Mouse (Mus musculus) CH12.LX (cell line): Measurements from ENCODE around the gene Ireb2. TPM values are rescaled to one million over a fixed set of nuclear protein-coding genes. Genes with fewer than 3 reads are reported as not detected.

Experiments
- DNase-seq: peaks from one replicate; pipeline ENCODE4 v3.0.0-alpha.2; 2013; ENCODE audit errors: extremely low read depth
- H3K27ac ChIP-seq: 2 replicates; pipeline ENCODE4 v1.5.1; 2012; ENCODE audit warnings: low read depth, mild to moderate bottlenecking, control low read depth, moderate library complexity; ENCODE audit not compliant: insufficient read depth
- H3K27me3 ChIP-seq: replicated peaks from 2 replicates; pipeline ENCODE3; 2012; ENCODE audit warnings: inconsistent platforms
- H3K36me3 ChIP-seq, 2 experiments: replicated peaks in 1 of 2; 2 replicates each; pipeline versions ENCODE3 to v1.6.1; 2012; ENCODE audit warnings: inconsistent platforms in 1 of 2, low read length in 1 of 2, mild to moderate bottlenecking in 1 of 2, mixed read lengths in 1 of 2, moderate library complexity in 1 of 2; ENCODE audit not compliant: control insufficient read depth in 1 of 2, insufficient read depth in 1 of 2
- H3K4me1 ChIP-seq, 2 experiments: 2 replicates each; pipeline ENCODE4 v1.6.1; 2012; ENCODE audit warnings: inconsistent platforms in 1 of 2, moderate library complexity in 1 of 2; ENCODE audit not compliant: insufficient read depth in 2 of 2, control insufficient read depth in 1 of 2
- H3K4me2 ChIP-seq: 2 replicates; pipeline ENCODE4 v1.6.1; 2012; ENCODE audit warnings: low read depth, mild to moderate bottlenecking, control low read depth; ENCODE audit not compliant: poor library complexity, insufficient read depth, severe bottlenecking
- H3K4me3 ChIP-seq, 3 experiments: fragments of 150-350 bp in 1 of 3; sonication (generic) in 1 of 3; replicated peaks in 1 of 3; 2 replicates each; pipeline versions ENCODE3 to v1.5.1; 2011 to 2012; ENCODE audit warnings: low read depth in 2 of 3, low read length in 2 of 3, mild to moderate bottlenecking in 2 of 3, moderate library complexity in 2 of 3, control low read depth in 1 of 3, improper control_type of control experiment in 1 of 3, inconsistent platforms in 1 of 3, mixed read lengths in 1 of 3; ENCODE audit not compliant: poor library complexity in 1 of 3
- H3K79me2 ChIP-seq: replicated peaks from 2 replicates; pipeline ENCODE4 v1.6.1; 2012; ENCODE audit warnings: mild to moderate bottlenecking, moderate library complexity; ENCODE audit not compliant: control insufficient read depth, poor library complexity, insufficient read depth, severe bottlenecking; ENCODE audit errors: extremely low read depth
- H3K9ac ChIP-seq: 2 replicates; pipeline ENCODE4 v1.6.1; 2012; ENCODE audit warnings: low read depth, mild to moderate bottlenecking, control low read depth, moderate library complexity; ENCODE audit not compliant: insufficient read depth
- H3K9me3 ChIP-seq: replicated peaks from 2 replicates; pipeline ENCODE3; 2012; ENCODE audit warnings: low read length, inconsistent platforms, mixed read lengths
- BHLHE40 ChIP-seq: IDR thresholded peaks from 2 replicates; pipeline ENCODE4 v1.6.1; 2011; ENCODE audit warnings: mild to moderate bottlenecking, low read depth, low read length, improper control_type of control experiment
- E2F4 ChIP-seq: IDR thresholded peaks from 2 replicates; pipeline ENCODE4 v1.6.1; 2011; ENCODE audit warnings: low read depth, low read length, improper control_type of control experiment; ENCODE audit not compliant: insufficient replicate concordance
- EP300 ChIP-seq: IDR thresholded peaks from 2 replicates; pipeline ENCODE4 v1.6.1; 2011; ENCODE audit warnings: low read length, improper control_type of control experiment
- GABPA ChIP-seq: IDR thresholded peaks from 2 replicates; pipeline ENCODE4 v1.6.1; 2012; ENCODE audit warnings: low read depth, low read length, improper control_type of control experiment, inconsistent platforms; ENCODE audit not compliant: insufficient replicate concordance
- IRF4 ChIP-seq: IDR thresholded peaks from 2 replicates; pipeline ENCODE4 v1.6.1; 2014; ENCODE audit warnings: low read depth, mild to moderate bottlenecking, inconsistent platforms, low read length, improper control_type of control experiment
- KAT2A ChIP-seq: IDR thresholded peaks from 2 replicates; pipeline ENCODE4 v1.6.1; 2012; ENCODE audit warnings: low read length, improper control_type of control experiment, inconsistent platforms; ENCODE audit not compliant: insufficient replicate concordance
- MXI1 ChIP-seq: IDR thresholded peaks from 2 replicates; pipeline ENCODE4 v1.6.1; 2011; ENCODE audit warnings: mild to moderate bottlenecking, low read depth, low read length, improper control_type of control experiment
- RAD21 ChIP-seq: IDR thresholded peaks from 2 replicates; pipeline ENCODE4 v1.6.1; 2011; ENCODE audit warnings: low read depth, mild to moderate bottlenecking, low read length, improper control_type of control experiment, moderate library complexity
- TCF12 ChIP-seq: IDR thresholded peaks from 2 replicates; pipeline ENCODE4 v1.6.1; 2014; ENCODE audit warnings: low read depth, mild to moderate bottlenecking, inconsistent platforms, low read length, improper control_type of control experiment
- UBTF ChIP-seq: IDR thresholded peaks from 2 replicates; pipeline ENCODE4 v1.6.1; 2012; ENCODE audit warnings: low read depth, mild to moderate bottlenecking, inconsistent platforms, low read length, improper control_type of control experiment, moderate library complexity
- USF1 ChIP-seq: IDR thresholded peaks from 2 replicates; pipeline ENCODE4 v1.6.1; 2014; ENCODE audit warnings: low read depth, mild to moderate bottlenecking, inconsistent platforms, low read length, improper control_type of control experiment
- USF2 ChIP-seq: conservative IDR thresholded peaks from 2 replicates; pipeline ENCODE4 v1.6.1; 2011; ENCODE audit warnings: low read depth, low read length, improper control_type of control experiment
- ZKSCAN1 ChIP-seq: IDR thresholded peaks from 2 replicates; pipeline ENCODE4 v1.6.1; 2012; ENCODE audit warnings: low read depth, inconsistent platforms, low read length, improper control_type of control experiment, borderline replicate concordance
- ZNF384 ChIP-seq: IDR thresholded peaks from 2 replicates; pipeline ENCODE4 v1.6.1; 2012; ENCODE audit warnings: low read depth, low read length, improper control_type of control experiment, inconsistent platforms
- dilution Hi-C: fragments of 300-500 bp; cut with MboI; formaldehyde crosslinking; loops from 2 replicates; pipeline ENCODE4 v1.14.3; 2020; ENCODE audit warnings: low sequenced_read_pairs; ENCODE audit not compliant: extremely low pct_unique_long_range_greater_than_20kb, extremely low pct_ligation_motif_present
- in situ Hi-C: fragments of 300-500 bp; cut with MboI; formaldehyde crosslinking; loops from 3 replicates; pipeline ENCODE4 v1.14.3; 2019; ENCODE audit warnings: low sequenced_read_pairs, low pct_ligation_motif_present, low pct_unique_long_range_greater_than_20kb, mixed read lengths
- polyA plus RNA-seq: library from polyadenylated mRNA; unstranded; fragments of >175 nt; gene quantifications from 2 replicates; pipeline ENCODE4 v1.2.1, GENCODE M21; 2012; ENCODE audit warnings: low read depth; ENCODE audit not compliant: insufficient read length
- total RNA-seq, 2 experiments: library from RNA; depleted of rRNA; stranded (reverse); fragments of 300-350 nt in 1 of 2; fragments of >200 nt in 1 of 2; gene quantifications; 2 replicates each; pipeline ENCODE4 v1.2.3; 2012 to 2014

Ireb2 gene
- total and polyA plus RNA-seq, 3 experiments: 15.0 to 39.8 (median 37.6) TPM

GRCm38 (mm10) chr9:54878759-54879158, 15.2 kb downstream of the Ireb2 start:
- dilution Hi-C loops: no loop called here

DNA sequence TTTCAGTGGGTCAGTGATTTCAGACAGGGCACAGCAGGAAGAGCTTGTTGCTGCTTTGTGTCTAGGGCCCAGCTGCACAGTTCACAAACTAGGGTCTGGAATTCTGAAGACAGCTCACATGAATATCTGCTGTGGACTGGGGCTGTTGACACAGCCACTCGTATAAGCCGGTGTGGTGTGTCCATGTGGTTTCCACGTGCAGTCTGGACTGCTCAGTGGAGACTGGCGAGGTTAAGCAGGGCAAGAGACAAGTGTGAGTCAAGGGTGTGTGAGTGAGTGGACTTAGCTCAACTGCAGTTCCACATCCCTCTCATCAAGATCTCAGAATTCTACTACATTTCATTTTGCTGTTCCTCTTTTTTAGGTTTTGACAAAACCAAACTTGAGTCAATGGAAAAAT, 28.5 kb downstream of the Ireb2 start:
- Histone ChIP-seq H3K4me3 (no peak overlapping the region), H3K27me3 (no peaks in the 10 kb centered on the region), H3K79me2 (no peaks in the 10 kb centered on the region), H3K9ac (no peak overlapping the region), H3K36me3 (peaks cover 24 to 83% of the 10 kb centered on the region in 2 experiments), H3K4me2 (no peak overlapping the region), H3K4me1 (0 out of 4 replicates have a peak, but pooled peaks cover 0 to 2% of the 10 kb centered on the region in 2 experiments), H3K27ac (no peak overlapping the region), H3K9me3 (no peaks in the 10 kb centered on the region)
- in situ Hi-C loops: no loop called here
- TF ChIP-seq ZNF384 (no peak), USF1 (no peak), EP300 (no peak), GABPA (no peak), IRF4 (no peak), E2F4 (no peak), BHLHE40 (no peak), TCF12 (no peak), USF2 (no peak), MXI1 (no peak), KAT2A (no peak)
- dilution Hi-C loops: no loop called here
- DNase-seq: no peak

More at GRCm38 (mm10) chr9:54878759-54879158, 15.2 kb downstream of the Ireb2 start:
- Histone ChIP-seq H3K4me2 (no peak overlapping the region), H3K9me3 (no peaks in the 10 kb centered on the region), H3K27me3 (no peaks in the 10 kb centered on the region), H3K79me2 (peaks cover 49% of the 10 kb centered on the region), H3K27ac (no peak overlapping the region), H3K4me3 (no peak overlapping the region)
- no peak for DNase-seq
- TF ChIP-seq UBTF: no peak
- TF ChIP-seq BHLHE40: no peak
- no peak for TF ChIP-seq KAT2A
- no peak for TF ChIP-seq E2F4
- no peak for TF ChIP-seq RAD21
- no peak for TF ChIP-seq ZKSCAN1
- TF ChIP-seq USF2: no peak
- TF ChIP-seq EP300: no peak
- TF ChIP-seq, all 38 proteins: peak for 0
- Histone ChIP-seq H3K36me3 (peaks cover 30 to 80% of the 10 kb centered on the region in 2 experiments), H3K9ac (no peak overlapping the region), H3K4me1 (peaks cover 0 to under 1% of the 10 kb centered on the region in 2 experiments; a peak in 1 of 4 replicates)
- in situ Hi-C loops: no loop called here
